Mouse (Mus musculus): Measurements from ENCODE around the gene Sh3kbp1.

- TF ChIP-seq CTCF (IDR thresholded peaks at IDR 0.05), result no peak
- no peak for TF ChIP-seq EP300 (IDR thresholded peaks at IDR 0.05)
These were observed 129.2 kb downstream of the Sh3kbp1 start for GRCm38 (mm10) chrX:159756261-159756660.
